Mouse (Mus musculus): ENCODE measurements at regions not wholly inside any gene's neighbourhood (a gene's known extent, or its start where the extent isn't known, plus 50 kb on each side); places are given as distances from the start of the nearest gene placed in this dataset.

- no peak for DNase-seq
Measured at GRCm38 (mm10) chr19:36178828-36179251, 58.9 kb upstream of the Ankrd1 start.

- peak; percentile 22 to 35 for DNase-seq
Measured at GRCm38 (mm10) chr19:36180329-36180728, 60.4 kb upstream of the Ankrd1 start.

- DNase-seq = no peak
Measured at GRCm38 (mm10) chr19:36181535-36181934, 61.6 kb upstream of the Ankrd1 start.

DNA sequence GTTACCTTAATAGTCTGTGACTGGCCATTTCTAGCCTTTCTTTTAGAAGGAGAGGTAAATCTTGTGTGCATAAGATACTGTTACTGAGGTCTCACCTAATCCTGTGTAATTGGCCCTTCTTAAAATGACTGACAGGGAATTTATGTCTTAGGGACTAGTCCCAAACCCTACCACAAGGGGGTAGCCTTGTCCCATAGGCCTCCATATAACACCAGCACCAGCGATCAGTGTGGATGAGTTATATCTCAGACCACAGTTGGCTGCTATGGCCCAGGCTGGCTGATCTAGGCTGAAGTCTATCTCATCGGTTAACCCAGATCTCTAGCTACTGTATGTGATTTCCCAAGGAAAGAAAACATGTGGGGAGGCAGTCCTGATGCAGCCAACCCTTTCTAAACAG lies 63.2 kb upstream of the Ankrd1 start:
- DNase-seq = peak; percentile 29 to 43

DNA sequence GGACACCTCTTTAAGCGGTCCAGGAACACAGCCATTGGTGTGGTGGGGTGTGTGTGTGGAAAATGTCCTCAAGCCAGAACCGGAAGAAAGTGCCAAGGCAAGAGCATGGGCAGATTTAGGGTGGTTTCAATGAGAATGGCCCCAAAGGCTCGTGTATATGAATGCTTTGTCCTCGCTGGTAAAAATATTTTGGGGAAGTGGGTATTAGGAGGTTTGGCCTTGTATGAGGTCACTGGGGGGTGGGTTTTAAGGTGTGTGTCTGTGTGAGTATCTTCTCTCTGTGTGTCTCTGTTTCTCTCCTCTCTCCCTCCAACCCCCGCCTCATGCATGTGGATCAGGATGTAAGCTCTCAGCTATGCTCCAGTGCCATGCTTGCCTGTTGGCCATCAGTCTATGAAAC lies 69.8 kb upstream of the Ankrd1 start:
- no peak for DNase-seq

DNA sequence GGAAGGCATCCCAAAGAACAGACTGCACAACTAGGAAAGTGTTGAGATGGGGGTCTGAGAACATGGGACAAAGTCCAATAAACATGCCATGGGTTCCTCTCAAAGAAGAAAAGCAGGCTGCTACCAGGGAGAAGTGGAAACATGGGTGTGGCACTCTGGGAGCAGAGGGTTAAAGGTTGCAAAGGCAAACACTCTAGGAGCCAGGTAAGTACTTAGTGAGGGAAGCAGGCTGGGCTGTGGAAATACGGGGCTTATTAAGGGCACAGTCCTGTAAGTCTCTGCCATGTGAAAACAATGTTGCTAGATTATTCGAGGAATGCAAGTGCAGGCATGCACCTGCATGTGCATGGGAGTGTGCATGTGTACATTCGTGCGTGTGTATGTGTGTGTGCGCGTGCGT lies 71.7 kb upstream of the Ankrd1 start:
- no peak for DNase-seq

DNA sequence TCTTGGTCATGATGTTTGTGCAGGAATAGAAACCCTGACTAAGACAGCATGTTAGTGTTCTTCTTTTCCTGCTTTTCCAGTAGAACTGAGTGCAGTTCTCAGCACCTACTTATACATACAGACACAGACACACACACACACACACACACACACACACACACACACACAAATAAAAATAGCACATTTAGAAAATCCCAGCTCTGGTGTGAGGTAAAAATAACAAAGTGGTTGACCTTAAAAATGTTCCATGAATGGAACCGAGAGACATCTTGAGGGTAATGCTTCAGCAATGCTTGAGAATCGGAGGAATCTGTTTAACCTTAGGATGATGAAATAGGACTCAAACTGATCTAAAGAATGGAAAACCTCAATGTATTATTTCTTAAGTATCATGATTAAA lies 84.4 kb upstream of the Ankrd1 start:
- DNase-seq = no peak

DNA sequence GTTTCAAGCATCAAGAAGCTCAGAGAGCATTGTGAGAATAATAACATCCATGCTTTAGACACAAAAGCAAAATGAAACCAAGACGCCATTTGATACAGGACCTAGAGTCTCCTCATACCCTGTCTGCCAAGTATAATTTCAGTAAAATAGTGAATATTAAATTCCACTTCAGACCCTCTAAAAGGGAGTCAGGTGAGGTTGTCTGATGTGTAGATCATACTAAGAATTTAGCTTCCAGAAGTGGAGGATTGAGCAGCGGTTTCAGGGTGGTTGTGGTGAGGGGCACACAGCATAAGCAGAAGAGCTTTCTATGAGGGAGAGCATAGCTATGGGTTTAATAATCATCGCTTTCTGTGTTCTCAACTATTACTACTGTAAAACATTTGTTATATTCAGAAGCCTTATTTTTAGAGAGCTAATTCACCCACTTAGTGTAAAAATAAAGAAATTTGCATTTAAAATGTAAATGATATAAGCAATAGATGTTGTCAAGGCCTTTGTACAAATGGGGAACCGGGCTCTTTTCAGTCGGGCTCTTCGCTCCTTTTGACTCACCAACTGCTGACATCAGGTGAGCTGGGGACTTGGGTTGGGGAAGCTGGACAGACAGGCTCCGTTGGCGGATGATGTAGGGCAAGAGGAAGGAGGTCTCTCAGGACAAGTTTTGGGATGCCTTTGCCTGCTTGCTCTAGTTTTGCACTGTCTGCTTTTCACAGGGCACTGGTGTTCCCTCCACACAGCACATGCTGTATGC lies 85.2 kb upstream of the Ankrd1 start:
- no peak for DNase-seq

- DNase-seq = no peak
Measured at GRCm38 (mm10) chr19:36207735-36208288, 87.9 kb upstream of the Ankrd1 start.

DNA sequence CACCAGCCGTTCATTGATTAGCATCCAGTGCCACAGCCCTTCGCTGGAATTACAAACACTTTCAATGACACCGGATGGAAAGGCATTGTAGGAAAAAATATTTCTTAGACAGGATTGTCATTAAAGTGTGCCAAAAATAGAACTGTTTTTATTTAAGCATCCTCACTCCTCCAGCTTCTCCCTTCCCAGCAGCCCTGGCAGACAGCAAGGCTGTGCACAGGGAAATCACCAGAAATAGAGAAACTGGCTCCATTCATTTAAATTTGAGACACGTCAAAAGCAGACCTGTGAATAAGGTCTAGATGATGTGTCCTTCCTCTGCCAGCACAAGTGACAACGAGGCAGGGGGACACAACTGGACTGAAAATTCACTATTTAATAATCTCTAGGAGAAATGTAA lies 88.5 kb upstream of the Ankrd1 start:
- DNase-seq = no peak

DNA sequence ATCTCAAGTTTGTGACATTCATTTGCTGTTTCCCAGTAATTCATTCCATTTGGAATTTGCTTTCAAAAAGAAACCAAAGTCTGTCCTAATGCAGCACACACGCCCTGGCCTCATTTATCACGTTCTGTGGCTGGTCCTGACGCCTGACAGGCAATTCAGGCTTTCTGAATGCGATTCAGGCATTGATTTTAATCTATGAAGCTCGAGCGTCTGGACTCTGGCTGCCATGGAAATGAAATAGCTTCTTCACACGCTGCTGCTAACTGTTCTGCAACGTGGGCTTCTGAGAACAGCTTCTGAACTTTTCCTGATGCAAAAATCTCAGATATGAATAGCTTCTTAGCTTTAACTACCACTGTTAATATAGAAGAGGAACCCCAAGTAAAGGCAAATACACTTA lies 93.6 kb upstream of the Ankrd1 start:
- DNase-seq = no peak

- no peak for DNase-seq
Measured at GRCm38 (mm10) chr19:36214188-36214968, 94.5 kb upstream of the Ankrd1 start.

DNA sequence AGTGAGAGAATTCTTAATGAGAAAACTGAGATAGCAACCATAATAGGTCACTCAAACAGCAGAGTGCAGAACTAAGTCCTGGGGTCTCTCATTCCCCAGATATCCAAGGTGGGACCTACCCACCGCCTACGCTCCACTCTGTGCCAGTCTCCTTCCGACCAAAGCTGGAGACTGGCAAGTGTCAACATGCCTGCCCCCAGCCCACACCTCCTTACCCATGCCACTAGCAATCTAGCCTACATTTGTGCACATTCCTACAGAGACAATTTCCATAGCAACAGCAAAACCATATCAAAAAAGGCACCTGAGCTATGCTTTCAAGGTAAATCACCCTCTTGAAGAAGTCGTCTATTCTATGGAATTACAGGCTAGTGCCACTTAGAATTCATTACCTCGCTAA lies 97.3 kb upstream of the Ankrd1 start:
- DNase-seq = no peak

- no peak for DNase-seq
Measured at GRCm38 (mm10) chr19:36217605-36218004, 97.7 kb upstream of the Ankrd1 start.

- DNase-seq = peak; percentile 19 to 27
Measured at GRCm38 (mm10) chr19:36218921-36219320, 99.0 kb upstream of the Ankrd1 start.

DNA sequence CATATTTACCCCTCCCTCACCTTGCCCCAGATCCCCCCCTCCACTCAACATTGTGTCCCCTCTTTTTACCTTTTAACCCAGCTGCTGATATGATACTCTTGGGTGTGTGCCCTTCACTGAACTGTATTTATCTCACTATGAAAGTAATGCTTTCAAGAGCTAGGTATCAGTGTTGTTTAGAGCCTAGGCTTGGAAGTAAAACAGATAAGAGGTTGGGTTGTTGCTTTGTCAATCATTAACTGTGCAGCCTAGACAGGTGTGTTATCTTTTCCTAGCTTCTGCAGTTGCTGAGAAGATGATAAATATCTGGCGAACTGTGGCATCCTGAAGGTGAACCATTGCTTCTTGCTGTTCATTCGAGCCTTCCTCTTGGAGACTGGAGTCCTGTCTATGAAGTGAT lies 101.2 kb upstream of the Ankrd1 start:
- DNase-seq = no peak

GRCm38 (mm10) chr19:36221596-36221995 lies 101.7 kb upstream of the Ankrd1 start:
- no peak for DNase-seq

- DNase-seq = no peak
Measured at GRCm38 (mm10) chr19:36222198-36222597, 102.3 kb upstream of the Ankrd1 start.

- no peak for DNase-seq
Measured at GRCm38 (mm10) chr19:36224518-36224917, 104.6 kb upstream of the Ankrd1 start.

GRCm38 (mm10) chr19:36225612-36226011 lies 105.7 kb upstream of the Ankrd1 start:
- DNase-seq = no peak

DNA sequence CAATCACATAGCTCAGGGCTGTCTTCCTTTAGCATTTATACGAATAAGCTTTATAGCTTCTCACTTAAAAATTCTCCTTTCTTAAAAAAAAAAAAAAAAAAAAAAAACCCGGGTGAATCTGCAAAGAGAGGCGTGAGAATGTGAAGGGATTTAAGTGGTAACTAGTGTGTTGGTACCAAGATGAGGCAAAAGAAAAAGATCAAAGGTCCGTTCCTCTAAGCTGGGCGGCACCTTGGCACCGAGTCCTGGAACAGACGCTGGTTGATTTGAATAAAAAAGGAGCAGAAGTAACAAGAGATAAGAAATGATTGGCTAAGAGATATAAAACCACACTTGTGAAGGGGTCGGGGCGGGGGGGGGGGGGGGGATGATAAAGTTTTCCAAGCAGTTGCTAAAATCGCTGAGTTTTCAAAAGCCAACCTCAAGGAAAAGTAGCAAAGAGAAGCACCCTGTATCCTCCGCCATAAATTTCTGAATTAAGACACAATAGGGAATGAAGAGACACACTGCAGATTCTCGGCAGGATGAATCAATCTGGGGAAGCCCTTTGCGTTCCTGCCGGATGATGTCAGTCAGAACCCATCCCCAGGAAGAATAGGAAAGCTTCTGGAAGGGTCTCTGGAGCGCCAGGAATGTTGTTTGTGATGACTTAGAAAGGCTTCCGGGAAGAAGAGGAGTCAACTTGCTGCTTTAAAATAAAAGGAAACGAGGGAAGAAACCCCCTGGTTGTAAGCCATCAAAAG lies 107.7 kb upstream of the Ankrd1 start:
- DNase-seq = no peak

DNA sequence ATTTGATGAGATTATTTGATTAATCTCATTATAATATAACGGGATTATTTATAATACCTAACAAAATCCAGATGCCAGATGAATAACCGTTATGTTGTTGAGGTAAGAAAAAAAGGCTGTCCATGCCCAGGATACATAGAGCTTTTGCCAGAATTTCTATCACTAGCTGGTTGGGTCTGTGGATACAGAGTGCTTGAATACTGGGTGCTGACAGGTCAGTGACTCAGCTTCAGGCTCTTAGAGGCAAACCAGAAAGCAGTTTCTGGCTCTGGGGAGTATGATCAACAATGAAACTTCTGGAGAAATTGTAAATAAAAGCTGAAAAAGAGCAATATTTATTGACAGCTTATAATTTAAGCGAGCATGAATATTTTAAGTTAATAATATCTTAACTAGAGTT lies 109.4 kb upstream of the Ankrd1 start:
- DNase-seq = no peak

- DNase-seq = no peak
Measured at GRCm38 (mm10) chr19:36229941-36230340, 110.0 kb upstream of the Ankrd1 start.

Measured in cerebellum, postnatal 36 days (tissue).